Mouse (Mus musculus) heart, embryonic 10.5 days (tissue): ENCODE measurements at regions not wholly inside any gene's neighbourhood (a gene's known extent, or its start where the extent isn't known, plus 50 kb on each side); places are given as distances from the start of the nearest gene placed in this dataset. TPM values are rescaled to one million over a fixed set of nuclear protein-coding genes. Genes with fewer than 3 reads are reported as not detected.

Experiments used
- DNase-seq: peaks from one replicate; pipeline ENCODE4 v3.0.0-alpha.2; 2017; ENCODE audit warnings: low spot score
- H3K27ac ChIP-seq: fragments of 300-500 bp; sonication (generic); 2 replicates; pipeline ENCODE4 v1.5.1; 2016; ENCODE audit warnings: mild to moderate bottlenecking
- H3K27me3 ChIP-seq: fragments of 300-500 bp; sonication (generic); 2 replicates; pipeline ENCODE4 v1.6.1; 2016; ENCODE audit warnings: mild to moderate bottlenecking; ENCODE audit not compliant: poor library complexity, insufficient read depth, severe bottlenecking
- H3K36me3 ChIP-seq: fragments of 300-500 bp; sonication (generic); 2 replicates; pipeline ENCODE4 v1.6.1; 2016; ENCODE audit warnings: mild to moderate bottlenecking, moderate library complexity
- H3K4me1 ChIP-seq: fragments of 300-500 bp; sonication (generic); 2 replicates; pipeline ENCODE4 v1.6.1; 2016; ENCODE audit warnings: mild to moderate bottlenecking
- H3K4me3 ChIP-seq: fragments of 300-500 bp; sonication (generic); 2 replicates; pipeline ENCODE4 v1.5.1; 2016; ENCODE audit warnings: mild to moderate bottlenecking, moderate library complexity
- H3K9me3 ChIP-seq: fragments of 300-500 bp; sonication (generic); 2 replicates; pipeline ENCODE4 v1.6.1; 2016; ENCODE audit warnings: mild to moderate bottlenecking, moderate library complexity
- WGBS: fragments of 180-500 bp; shearing (Covaris S2); methylation state at CpG from one replicate; pipeline ENCODE4 v1.1.7; 2016; 5-methylcytosine and 5-hydroxymethylcytosine counted together
- microRNA-seq: library from miRNA; unstranded; fragments of <30 nt; microRNA quantifications from one replicate; pipeline ENCODE4, GENCODE M21; 2017

- 65% methylated on average over 2 of the region's 2 CpGs for WGBS
- H3K9me3 ChIP-seq: no peaks in the 10 kb centered on the region
- no peaks in the 10 kb centered on the region for H3K36me3 ChIP-seq
Measured at GRCm38 (mm10) chr2:56860776-56861175, 263.0 kb downstream of the Nr4a2 start.

GRCm38 (mm10) chr2:56820551-56820950, 303.3 kb downstream of the Nr4a2 start:
- Histone ChIP-seq H3K27me3 (no peaks in the 10 kb centered on the region), H3K9me3 (no peaks in the 10 kb centered on the region), H3K4me1 (no peaks in the 10 kb centered on the region), H3K4me3 (no peak overlapping the region), H3K27ac (no peak overlapping the region), H3K36me3 (no peaks in the 10 kb centered on the region)
- no peak for DNase-seq
- WGBS: 80% methylated on average over 4 of the region's 4 CpGs

More at GRCm38 (mm10) chr2:56860776-56861175, 263.0 kb downstream of the Nr4a2 start:
- Histone ChIP-seq H3K4me3 (no peak overlapping the region), H3K27me3 (no peaks in the 10 kb centered on the region), H3K4me1 (no peaks in the 10 kb centered on the region), H3K27ac (no peak overlapping the region)
- DNase-seq: no peak

GRCm38 (mm10) chr2:56784808-56785207, 339.0 kb downstream of the Nr4a2 start:
- no peaks in the 10 kb centered on the region for H3K36me3 ChIP-seq
- H3K4me3 ChIP-seq: no peak overlapping the region
- no peaks in the 10 kb centered on the region for H3K9me3 ChIP-seq
- H3K27ac ChIP-seq: no peak overlapping the region
- H3K27me3 ChIP-seq: no peaks in the 10 kb centered on the region
- no peaks in the 10 kb centered on the region for H3K4me1 ChIP-seq
- 71% methylated on average over 2 of the region's 2 CpGs for WGBS
- DNase-seq: no peak

Small RNA genes lying in the stretch of these regions (microRNA-seq; reads per million reads assigned to microRNA genes)
- gene Mir195b: not detected
